In genomic region chr12:79503582-79504515, GRCm38 (mm10) we compare ENCODE assay signal across 7 mouse cellular contexts.
DNase-seq lines count a peak whose midpoint lies in the region; ATAC-seq lines count a peak whose summit lies in the region.

No protein-coding gene starts in this region.

- peaks cover 42% of the 10 kb centered on the region for H3K4me1 ChIP-seq in forebrain, embryonic 15.5 days

- WGBS in forebrain, embryonic 15.5 days: 63% methylated on average over 3 of the region's 3 CpGs

- H3K9me3 ChIP-seq in forebrain, embryonic 15.5 days: no peaks in the 10 kb centered on the region

- peak overlapping the region; percentile 74 for H3K27ac ChIP-seq in forebrain, embryonic 15.5 days (replicated peaks)

- no peaks in the 10 kb centered on the region for H3K36me3 ChIP-seq in forebrain, embryonic 15.5 days

- H3K27me3 ChIP-seq in forebrain, embryonic 15.5 days: no peaks in the 10 kb centered on the region

- H3K9ac ChIP-seq in forebrain, embryonic 15.5 days (replicated peaks): no peak overlapping the region

- H3K4me2 ChIP-seq in forebrain, embryonic 15.5 days (replicated peaks): no peak overlapping the region

- peak; percentile 78 for ATAC-seq in forebrain, embryonic 15.5 days (replicated peaks)

- DNase-seq in lung, postnatal 10 days: peak; percentile 39
- no peak for DNase-seq in lung, postnatal 36 days
- peak; percentile 22 to 33 for DNase-seq in layer of hippocampus, postnatal 10 days (ENCODE audit: low spot score in 2 of 2)
- DNase-seq in retina, embryonic 14.5 days (ENCODE audit: low spot score): peak; percentile 82
- DNase-seq in natural killer cell, adult 2 months (ENCODE audit: low spot score in 2 of 2): no peak
- no peak for DNase-seq in cerebellum, adult 9-11 months

- no peak overlapping the region for H3K4me3 ChIP-seq in forebrain, embryonic 15.5 days

Comparison
In these comparisons a context has a peak if more than half of its experiments do, and no peak if none do; other contexts are left out.
1. DNase-seq: peak in lung, postnatal 10 days (single experiment), layer of hippocampus, postnatal 10 days (2 of 2) and retina, embryonic 14.5 days (single experiment); none in lung, postnatal 36 days (single experiment), natural killer cell, adult 2 months (0 of 2) and cerebellum, adult 9-11 months (single experiment).